In genomic region chr13:78576300-78577296, GRCm38 (mm10) we compare ENCODE assay signal across 10 mouse cellular contexts.
DNase-seq lines count a peak whose midpoint lies in the region; ATAC-seq lines count a peak whose summit lies in the region.
"Had no signal": no experiment of that assay in that cellular context is flagged by ENCODE, and none has a peak within 500 bp of the region (broad histone marks: within the 10 kb centered on the region; RNA-seq: fewer than 3 reads in every experiment).

No protein-coding gene starts in this region.

- H3K9ac ChIP-seq in neural tube, embryonic 12.5 days, result no peak overlapping the region
- H3K9ac ChIP-seq: hindbrain, embryonic 15.5 days had no signal

- H3K36me3 ChIP-seq in hindbrain, embryonic 10.5 days, result no peaks in the 10 kb centered on the region
- no peaks in the 10 kb centered on the region for H3K36me3 ChIP-seq in neural tube, embryonic 12.5 days
- H3K36me3 ChIP-seq: hindbrain, embryonic 15.5 days had no signal

- peaks cover 62% of the 10 kb centered on the region for H3K4me1 ChIP-seq in hindbrain, embryonic 10.5 days (replicated peaks)
- peaks cover 6% of the 10 kb centered on the region; the same call in 1 of the 2 replicates for H3K4me1 ChIP-seq in neural tube, embryonic 12.5 days

- peak; percentile 29 to 36 for DNase-seq in left cerebral cortex, adult 9 months (ENCODE audit: low spot score in 2 of 2)
- no peak for DNase-seq in left cerebral cortex, adult 11 months (ENCODE audit: low spot score)
- DNase-seq in embryo, embryonic 10.5 days (ENCODE audit: low spot score), result peak; percentile 84
- peak; percentile 66 for DNase-seq in hindbrain, embryonic 10.5 days (ENCODE audit: low spot score)
- no peak for DNase-seq in thymus, postnatal 25 days
- DNase-seq in kidney, adult 9 months, result no peak
- DNase-seq in adipocyte (ENCODE audit: low spot score), result no peak
- DNase-seq: kidney, postnatal 36 days had no signal

- ATAC-seq in neural tube, embryonic 12.5 days (ENCODE audit: low FRiP score, low read depth), result peak; percentile 69

- no peak overlapping the region for H3K4me3 ChIP-seq in hindbrain, embryonic 10.5 days
- no peak overlapping the region for H3K4me3 ChIP-seq in neural tube, embryonic 12.5 days
- H3K4me3 ChIP-seq: hindbrain, embryonic 15.5 days had no signal

- no peaks in the 10 kb centered on the region for H3K9me3 ChIP-seq in hindbrain, embryonic 10.5 days
- no peaks in the 10 kb centered on the region for H3K9me3 ChIP-seq in neural tube, embryonic 12.5 days
- H3K9me3 ChIP-seq: hindbrain, embryonic 15.5 days had no signal

- H3K4me2 ChIP-seq in neural tube, embryonic 12.5 days (replicated peaks), result no peak overlapping the region
- H3K4me2 ChIP-seq: hindbrain, embryonic 15.5 days had no signal

- peak overlapping the region; percentile 82 for H3K27ac ChIP-seq in hindbrain, embryonic 10.5 days
- H3K27ac ChIP-seq in neural tube, embryonic 12.5 days, result no peak overlapping the region
- H3K27ac ChIP-seq: hindbrain, embryonic 15.5 days had no signal

- no peaks in the 10 kb centered on the region for H3K27me3 ChIP-seq in hindbrain, embryonic 10.5 days (ENCODE audit: insufficient read depth, poor library complexity, severe bottlenecking)
- H3K27me3 ChIP-seq in neural tube, embryonic 12.5 days (replicated peaks), result no peaks in the 10 kb centered on the region
- H3K27me3 ChIP-seq: hindbrain, embryonic 15.5 days had no signal

- 22% methylated on average over 9 of the region's 9 CpGs for WGBS in hindbrain, embryonic 10.5 days
- WGBS in neural tube, embryonic 12.5 days, result 16% methylated on average over 9 of the region's 9 CpGs

Comparison
In these comparisons a context has a peak if more than half of its experiments do, and no peak if none do; other contexts are left out.
1. DNase-seq: peak in left cerebral cortex, adult 9 months (2 of 2), embryo, embryonic 10.5 days (single experiment) and hindbrain, embryonic 10.5 days (single experiment); none in left cerebral cortex, adult 11 months (single experiment), thymus, postnatal 25 days (single experiment), kidney, adult 9 months (single experiment) and adipocyte (single experiment).